Mouse (Mus musculus) liver, postnatal 0 days (tissue): Measurements from ENCODE around the gene Vasn.

Source experiments
- CTCF ChIP-seq: sonication (generic); IDR thresholded peaks from 2 replicates; pipeline ENCODE4 v1.5.1; 2016; ENCODE audit warnings: antibody characterized with exemption, low read depth
- EP300 ChIP-seq: IDR thresholded peaks from 2 replicates; pipeline ENCODE4 v1.6.1; 2016; ENCODE audit warnings: antibody characterized with exemption, low read depth, mild to moderate bottlenecking

DNA sequence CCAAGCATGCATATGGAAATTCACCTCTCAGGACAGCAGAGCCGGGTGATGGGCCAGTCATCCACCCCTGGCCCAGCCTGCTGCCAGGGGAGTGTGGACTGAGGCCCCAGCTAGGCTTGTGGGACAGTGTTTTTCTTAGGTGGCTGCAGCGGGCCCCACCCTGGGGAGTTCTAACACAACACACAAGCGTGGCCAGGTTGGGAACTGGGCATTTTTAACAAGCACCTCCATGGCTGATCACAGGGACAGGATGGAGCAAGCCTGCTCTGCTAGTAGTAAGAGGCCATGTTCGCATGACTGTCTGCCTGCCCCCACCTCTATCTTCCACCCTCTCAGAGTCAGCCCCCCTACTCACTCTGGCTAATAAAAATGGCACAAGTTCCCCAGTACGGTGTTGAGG, 41.7 kb upstream of the Vasn start:
- TF ChIP-seq CTCF = no peak
- no peak for TF ChIP-seq EP300
